Mouse (Mus musculus) bone marrow, adult 2 months (tissue): ENCODE results near the gene H2afj. TPM values are rescaled to one million over a fixed set of nuclear protein-coding genes. Genes with fewer than 3 reads are reported as not detected.
A peak's percentile ranks its signal among the peaks of the same experiment; 100 is the strongest.

Experiments used
- H3K27ac ChIP-seq: fragments of 200-500 bp; 2 replicates; pipeline ENCODE4 v1.5.1; 2012; ENCODE audit warnings: low read depth, mild to moderate bottlenecking, control low read depth, inconsistent platforms, low read length; ENCODE audit not compliant: control insufficient read depth, poor library complexity, insufficient read depth
- H3K4me1 ChIP-seq: fragments of 200-500 bp; 2 replicates; pipeline ENCODE4 v1.6.1; 2011; ENCODE audit warnings: low read length; ENCODE audit not compliant: control insufficient read depth, insufficient read depth
- H3K4me3 ChIP-seq: fragments of 200-500 bp; replicated peaks from 2 replicates; pipeline ENCODE3; 2011; ENCODE audit warnings: mild to moderate bottlenecking, low read depth, low read length, control low read depth; ENCODE audit not compliant: control insufficient read depth
- CTCF ChIP-seq: fragments of 200-500 bp; IDR thresholded peaks from 2 replicates; pipeline ENCODE4 v1.5.1; 2011; ENCODE audit warnings: low read length, control low read depth; ENCODE audit not compliant: control insufficient read depth, insufficient read depth
- POLR2A ChIP-seq: fragments of 200-500 bp; IDR thresholded peaks from 2 replicates; pipeline ENCODE4 v1.6.1; 2011; ENCODE audit warnings: low read depth, mild to moderate bottlenecking, control low read depth, low read length, borderline replicate concordance; ENCODE audit not compliant: control insufficient read depth
- WGBS: fragments of 180-500 bp; shearing (Covaris S2); methylation state at CpG from one replicate; pipeline ENCODE4 v1.1.7; 2018; 5-methylcytosine and 5-hydroxymethylcytosine counted together
- polyA plus RNA-seq: library from polyadenylated mRNA; stranded (reverse); fragments of >200 nt; gene quantifications from 2 replicates; pipeline ENCODE4 v1.2.4, GENCODE M21; 2011; ENCODE audit warnings: low replicate concordance; ENCODE audit not compliant: missing spikeins, insufficient read depth, insufficient read length

The H2afj gene
- polyA plus RNA-seq, 1 experiment, result 78.9 TPM

DNA sequence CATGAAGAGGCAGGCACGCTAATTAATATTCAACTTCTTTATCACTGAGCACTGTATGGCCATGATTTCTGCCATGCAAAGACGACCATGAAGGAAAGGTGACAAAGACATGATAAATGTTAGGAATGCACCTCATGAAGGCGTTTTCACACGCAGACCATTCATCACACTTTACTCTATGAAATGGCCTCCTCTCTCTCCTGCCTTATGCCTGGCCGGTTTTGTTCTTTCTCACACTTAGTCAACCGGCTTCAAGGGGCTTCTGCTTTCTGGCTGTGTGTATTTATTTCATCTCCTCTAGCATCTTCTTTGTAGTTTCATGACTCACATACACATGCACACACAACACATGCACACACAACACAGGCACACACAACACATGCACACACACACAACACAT, 6.8 kb upstream of the H2afj start:
- Histone ChIP-seq H3K4me1 (no peaks in the 10 kb centered on the region; the same call in 1 of the 2 replicates), H3K27ac (no peak overlapping the region), H3K4me3 (no peak overlapping the region)
- WGBS, result 84% methylated on average over 6 of the region's 6 CpGs
- TF ChIP-seq POLR2A, result no peak
- TF ChIP-seq CTCF, result no peak

DNA sequence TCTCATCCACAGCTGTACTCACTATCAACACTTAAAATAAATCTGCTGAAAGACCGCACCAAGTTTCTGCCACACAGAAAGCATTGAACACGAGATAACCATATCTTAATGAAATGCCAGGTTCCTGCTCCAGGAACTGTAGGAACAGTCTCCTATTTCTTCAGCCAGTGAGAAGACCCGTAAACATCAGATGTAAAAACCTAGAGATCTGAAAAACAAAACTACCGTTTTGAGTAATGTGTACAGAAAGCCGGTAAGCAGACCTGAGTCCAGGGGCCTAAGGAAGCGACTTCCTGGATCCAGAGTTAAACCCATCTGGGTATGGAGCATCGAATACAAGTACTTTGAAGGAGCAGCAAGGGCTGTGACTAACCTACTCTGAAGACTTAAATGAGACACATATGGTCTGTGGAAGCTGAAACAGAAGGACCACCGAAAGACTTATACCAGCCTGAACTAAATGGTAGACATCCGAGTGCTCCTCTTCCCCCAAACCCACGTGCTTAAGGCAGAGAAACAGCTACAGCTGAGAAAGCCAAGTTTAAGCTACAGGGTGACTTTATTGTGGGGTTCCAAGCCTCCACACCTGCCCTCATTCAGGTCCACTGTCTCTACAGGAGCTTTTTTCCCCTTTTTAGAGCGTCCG, 4.8 kb upstream of the H2afj start:
- no peaks in the 10 kb centered on the region for H3K4me1 ChIP-seq
- peak overlapping the region; percentile 16 for H3K4me3 ChIP-seq
- TF ChIP-seq CTCF (no peak), POLR2A (no peak)
- WGBS, result 12% methylated on average over 12 of the region's 12 CpGs
- peak overlapping the region; percentile 99 for H3K27ac ChIP-seq

DNA sequence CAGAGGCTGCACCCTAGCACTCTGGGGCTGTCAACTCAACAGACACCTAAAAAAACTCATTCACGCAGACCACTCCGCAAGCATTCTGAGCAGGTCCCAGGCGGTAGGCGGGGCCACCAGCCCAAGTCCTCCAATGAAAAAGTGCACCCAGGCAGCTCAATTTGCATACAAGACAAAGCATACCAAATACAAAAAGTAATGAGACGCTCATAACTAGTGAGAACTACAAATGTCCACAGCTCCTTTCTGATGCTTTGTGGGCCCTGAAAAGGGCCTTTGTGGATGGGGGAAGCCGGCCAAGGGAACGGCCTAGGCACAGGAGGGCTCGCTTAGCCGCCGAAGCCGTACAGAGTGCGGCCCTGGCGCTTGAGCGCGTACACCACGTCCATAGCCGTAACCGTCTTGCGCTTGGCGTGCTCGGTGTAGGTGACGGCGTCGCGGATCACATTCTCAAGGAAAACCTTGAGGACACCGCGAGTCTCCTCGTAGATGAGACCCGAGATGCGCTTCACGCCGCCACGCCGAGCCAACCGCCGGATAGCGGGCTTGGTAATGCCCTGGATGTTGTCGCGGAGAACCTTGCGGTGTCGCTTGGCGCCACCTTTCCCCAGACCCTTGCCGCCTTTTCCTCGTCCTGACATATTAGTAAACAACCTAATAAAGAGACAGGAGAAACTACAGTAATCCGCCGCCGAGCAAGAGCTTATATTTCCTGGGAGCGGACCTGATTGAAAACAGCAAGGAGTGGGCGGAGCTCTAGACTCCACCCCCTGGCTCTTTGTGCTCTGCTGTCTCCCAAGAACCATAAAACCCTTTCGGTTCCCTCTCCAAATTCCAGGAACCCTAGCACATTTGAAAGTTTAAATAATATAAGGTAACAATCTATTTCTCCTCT, 4.1 kb upstream of the H2afj start, which contains the start of gene Hist4h4:
Gene Hist4h4 (minus strand): TSS at position 677 of the 895 bp plus-strand sequence.
- H3K27ac ChIP-seq, result peak within 1 kb of the TSS; percentile 99
- H3K4me3 ChIP-seq, result peak within 1 kb of the TSS; percentile 77
- TF ChIP-seq POLR2A, result peak; percentile 100
- TF ChIP-seq CTCF, result no peak
- H3K4me1 ChIP-seq, result no peaks in the 10 kb centered on the region
- WGBS, result under 1% methylated on average over 50 of the region's 50 CpGs

DNA sequence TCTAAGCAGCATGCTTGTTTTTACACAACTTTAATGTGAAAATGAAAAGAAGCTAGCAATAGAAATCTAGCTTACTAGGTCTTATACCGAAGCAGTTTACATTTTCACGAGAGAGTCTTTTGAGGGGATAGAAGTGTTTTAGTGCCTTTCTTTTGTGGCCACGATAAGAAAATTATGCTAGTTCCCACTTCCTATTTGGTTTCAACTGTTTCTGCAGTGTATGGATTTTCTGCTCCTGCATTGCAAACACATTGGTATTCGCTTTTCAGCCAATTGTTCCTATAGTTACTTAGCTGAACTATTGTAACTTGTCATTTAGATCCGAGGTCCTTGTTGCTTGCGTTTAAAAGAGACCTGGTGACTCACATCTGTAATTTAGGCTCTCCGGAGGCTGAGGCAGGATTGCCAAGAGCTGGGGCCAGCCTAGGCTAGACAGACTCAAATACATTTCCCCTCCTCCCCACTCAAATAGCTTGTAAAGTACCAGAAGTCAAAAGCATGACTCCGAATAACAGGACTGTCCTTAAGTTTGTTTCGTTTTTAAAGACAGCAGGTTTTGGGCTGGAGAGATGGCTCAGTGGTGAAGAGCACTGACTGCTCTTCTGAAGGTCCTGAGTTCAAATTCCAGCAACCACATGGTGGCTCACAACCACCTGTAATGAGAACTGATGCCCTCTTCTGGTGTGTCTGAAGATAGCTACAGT, 3.2 kb upstream of the H2afj start:
- 2% methylated on average over 9 of the region's 9 CpGs for WGBS
- Histone ChIP-seq H3K27ac (peak overlapping the region; percentile 75), H3K4me1 (no peaks in the 10 kb centered on the region), H3K4me3 (peak overlapping the region; percentile 49)
- TF ChIP-seq CTCF (no peak), POLR2A (no peak)

DNA sequence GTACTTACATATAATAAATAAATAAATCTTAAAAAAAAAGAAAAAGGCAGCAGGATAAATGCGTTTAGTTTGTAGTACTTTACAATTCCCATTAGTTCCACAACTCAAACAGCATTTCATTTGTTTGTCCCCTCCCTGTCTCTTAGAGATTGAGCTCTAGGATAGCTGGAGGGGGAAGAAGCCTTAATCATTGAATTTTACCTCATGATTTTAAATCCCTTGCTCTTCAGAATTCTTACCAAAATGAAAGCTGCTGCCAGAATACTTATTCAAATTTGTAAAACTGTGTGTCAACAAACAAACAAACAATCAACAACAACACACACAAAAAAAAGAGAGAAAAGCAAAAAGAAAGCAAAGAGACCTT, 2.7 kb upstream of the H2afj start:
- H3K4me1 ChIP-seq, result peaks cover 2% of the 10 kb centered on the region; the same call in 1 of the 2 replicates
- WGBS, result 66% methylated on average over 1 of the region's 1 CpGs
- no peak overlapping the region for H3K27ac ChIP-seq
- TF ChIP-seq POLR2A (no peak), CTCF (no peak)
- no peak overlapping the region for H3K4me3 ChIP-seq

DNA sequence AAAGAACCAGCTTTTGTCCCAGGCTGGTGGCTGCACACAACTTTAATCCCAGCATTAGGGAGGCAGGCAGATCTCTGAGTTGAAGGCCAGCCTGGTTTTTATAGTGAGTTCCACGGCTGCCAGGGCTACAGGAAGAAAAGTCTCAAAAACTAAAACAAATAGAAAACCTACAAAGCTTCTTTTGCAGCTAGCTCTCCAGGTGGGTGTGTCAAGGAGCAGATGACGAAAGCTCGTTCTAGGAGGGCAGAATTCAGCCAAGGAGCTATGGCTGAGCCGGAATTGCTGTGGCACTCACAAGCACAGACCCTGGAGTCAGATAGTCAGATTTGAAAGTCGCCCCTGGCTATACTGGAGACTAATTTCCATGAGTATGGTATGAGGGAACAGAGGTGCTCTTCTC, 1.2 kb upstream of the H2afj start:
- H3K4me1 ChIP-seq, result peaks cover 2% of the 10 kb centered on the region; the same call in 1 of the 2 replicates
- no peak overlapping the region for H3K4me3 ChIP-seq
- no peak for TF ChIP-seq POLR2A
- no peak for TF ChIP-seq CTCF
- 81% methylated on average over 5 of the region's 5 CpGs for WGBS
- no peak overlapping the region for H3K27ac ChIP-seq

DNA sequence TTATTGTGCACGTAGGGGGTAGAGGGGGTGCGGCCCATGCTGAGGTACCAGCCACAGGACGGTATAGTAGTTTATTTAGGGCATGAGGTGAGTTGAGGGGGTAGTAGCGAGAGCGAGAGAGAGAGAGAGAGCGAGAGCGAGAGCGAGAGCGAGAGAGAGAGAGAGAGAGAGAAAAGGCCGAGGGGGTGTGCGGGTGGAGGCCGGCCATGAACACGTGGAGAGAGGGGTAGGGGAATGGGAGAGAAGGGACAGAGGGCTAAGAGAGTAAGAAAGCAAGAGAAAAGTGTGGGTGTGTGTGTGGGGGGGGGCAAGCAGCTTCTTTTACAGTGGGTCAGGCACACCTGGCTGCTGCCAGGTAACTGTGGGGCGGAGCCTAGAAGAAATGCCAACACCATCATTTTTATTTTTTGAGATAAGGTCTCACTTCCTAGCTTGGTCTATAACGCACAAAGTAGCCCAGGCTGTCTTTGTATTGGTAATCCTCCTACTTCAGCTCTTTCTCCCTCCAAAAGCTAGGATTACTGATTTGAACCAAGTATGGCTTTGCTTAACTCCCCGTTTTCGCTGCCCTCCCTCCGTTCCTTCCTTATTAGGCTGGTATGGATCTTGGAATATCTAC, 540 bp upstream of the H2afj start:
- Histone ChIP-seq H3K27ac (peak overlapping the region; percentile 31), H3K4me1 (peaks cover 2% of the 10 kb centered on the region; the same call in 1 of the 2 replicates), H3K4me3 (peak overlapping the region; percentile 65)
- WGBS, result 53% methylated on average over 18 of the region's 18 CpGs
- TF ChIP-seq CTCF (no peak), POLR2A (no peak)
